Mouse (Mus musculus): ENCODE measurements around the gene Cd81. TPM values are rescaled to one million over a fixed set of nuclear protein-coding genes. Genes with fewer than 3 reads are reported as not detected.
A peak's percentile ranks its signal among the peaks of the same experiment; 100 is the strongest.

Cd81 gene
- polyA plus RNA-seq, 1 experiment from 2014 or later: 455 TPM

GRCm38 (mm10) chr7:143054612-143054965 is 2.0 kb downstream of the Cd81 start:
- Histone ChIP-seq H3K27ac (no peak overlapping the region), H3K4me1 (replicated peaks; ENCODE audit: control insufficient read depth, insufficient read depth, low read length) (peaks cover 38% of the 10 kb centered on the region)
- 29% methylated on average over 3 of the region's 3 CpGs for WGBS

DNA sequence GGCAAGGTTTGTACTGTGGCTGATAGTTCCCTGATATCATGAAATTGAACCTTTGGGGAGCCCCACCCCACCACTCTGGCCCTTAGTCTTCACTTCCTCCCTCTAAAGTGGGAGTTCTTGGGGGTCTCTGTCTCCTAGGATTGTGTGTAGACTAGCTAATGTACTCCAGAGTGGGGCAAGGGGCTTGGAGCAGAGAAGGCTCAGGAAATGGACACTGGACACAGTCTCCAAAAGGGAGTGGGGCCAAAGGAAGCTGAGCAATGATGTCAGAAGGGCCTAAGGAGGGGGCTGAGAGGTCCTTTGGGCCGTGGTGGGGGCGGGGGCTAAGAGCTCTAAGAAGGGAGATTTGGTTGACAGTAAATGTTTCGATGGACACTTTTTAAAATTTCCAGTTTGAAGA is 2.5 kb downstream of the Cd81 start:
- Histone ChIP-seq H3K36me3 (replicated peaks; ENCODE audit: control insufficient read depth, insufficient read depth) (no peaks in the 10 kb centered on the region), H3K4me2 (replicated peaks) (peak overlapping the region; percentile 64), H3K9me3 (ENCODE audit: control insufficient read depth, low read length) (no peaks in the 10 kb centered on the region), H3K27ac (no peak overlapping the region), H3K27me3 (ENCODE audit: control insufficient read depth, insufficient read depth, low read length) (no peaks in the 10 kb centered on the region), H3K9ac (peak overlapping the region; percentile 97), H3K4me1 (replicated peaks; ENCODE audit: control insufficient read depth, insufficient read depth, low read length) (peaks cover 38% of the 10 kb centered on the region), H3K4me3 (replicated peaks; ENCODE audit: low read length) (peak overlapping the region; percentile 85)
- DNase-seq (ENCODE audit: low spot score) (no peak), ATAC-seq (ENCODE audit: low FRiP score) (no peak)
- 88% methylated on average over 3 of the region's 3 CpGs for WGBS

More at GRCm38 (mm10) chr7:143054612-143054965, 2.0 kb downstream of the Cd81 start:
- H3K4me3 ChIP-seq (replicated peaks; ENCODE audit: low read length): peak overlapping the region; percentile 85
- H3K36me3 ChIP-seq (replicated peaks; ENCODE audit: control insufficient read depth, insufficient read depth): no peaks in the 10 kb centered on the region
- ATAC-seq (ENCODE audit: low FRiP score) (no peak), DNase-seq (ENCODE audit: low spot score) (no peak)
- H3K9ac ChIP-seq: peak overlapping the region; percentile 97
- peak overlapping the region; percentile 64 for H3K4me2 ChIP-seq (replicated peaks)
- H3K27me3 ChIP-seq (ENCODE audit: control insufficient read depth, insufficient read depth, low read length): no peaks in the 10 kb centered on the region
- no peaks in the 10 kb centered on the region for H3K9me3 ChIP-seq (ENCODE audit: control insufficient read depth, low read length)

GRCm38 (mm10) chr7:143055499-143056186 is 3.1 kb downstream of the Cd81 start:
- H3K27ac ChIP-seq: 0 out of 2 replicates have a peak overlapping the region, but pooled peaks have one; percentile 27
- WGBS: 84% methylated on average over 11 of the region's 11 CpGs
- no peak for ATAC-seq (ENCODE audit: low FRiP score)

GRCm38 (mm10) chr7:143057023-143057422 is 4.5 kb downstream of the Cd81 start:
- H3K36me3 ChIP-seq (replicated peaks; ENCODE audit: control insufficient read depth, insufficient read depth): peaks cover 6% of the 10 kb centered on the region
- no peak overlapping the region for H3K4me2 ChIP-seq (replicated peaks)
- peaks cover 36% of the 10 kb centered on the region for H3K4me1 ChIP-seq (replicated peaks; ENCODE audit: control insufficient read depth, insufficient read depth, low read length)
- WGBS: 90% methylated on average over 5 of the region's 5 CpGs
- H3K9me3 ChIP-seq (ENCODE audit: control insufficient read depth, low read length): no peaks in the 10 kb centered on the region
- H3K9ac ChIP-seq: no peak overlapping the region
- no peaks in the 10 kb centered on the region for H3K27me3 ChIP-seq (ENCODE audit: control insufficient read depth, insufficient read depth, low read length)
- DNase-seq (ENCODE audit: low spot score) (no peak), ATAC-seq (ENCODE audit: low FRiP score) (no peak)
- no peak overlapping the region for H3K27ac ChIP-seq
- H3K4me3 ChIP-seq (replicated peaks; ENCODE audit: low read length): no peak overlapping the region

More at GRCm38 (mm10) chr7:143055499-143056186, 3.1 kb downstream of the Cd81 start:
- Histone ChIP-seq H3K27me3 (ENCODE audit: control insufficient read depth, insufficient read depth, low read length) (no peaks in the 10 kb centered on the region), H3K4me2 (replicated peaks) (peak overlapping the region; percentile 64), H3K9me3 (ENCODE audit: control insufficient read depth, low read length) (no peaks in the 10 kb centered on the region), H3K4me1 (replicated peaks; ENCODE audit: control insufficient read depth, insufficient read depth, low read length) (peaks cover 38% of the 10 kb centered on the region), H3K36me3 (replicated peaks; ENCODE audit: control insufficient read depth, insufficient read depth) (no peaks in the 10 kb centered on the region), H3K9ac (peak overlapping the region; percentile 0; the same call in 1 of the 2 replicates), H3K4me3 (replicated peaks; ENCODE audit: low read length) (no peak overlapping the region)
- no peak for DNase-seq (ENCODE audit: low spot score)

GRCm38 (mm10) chr7:143057667-143058220 is 5.2 kb downstream of the Cd81 start:
- H3K27ac ChIP-seq: 0 out of 2 replicates have a peak overlapping the region, but pooled peaks have one; percentile 24
- DNase-seq (ENCODE audit: low spot score): no peak

DNA sequence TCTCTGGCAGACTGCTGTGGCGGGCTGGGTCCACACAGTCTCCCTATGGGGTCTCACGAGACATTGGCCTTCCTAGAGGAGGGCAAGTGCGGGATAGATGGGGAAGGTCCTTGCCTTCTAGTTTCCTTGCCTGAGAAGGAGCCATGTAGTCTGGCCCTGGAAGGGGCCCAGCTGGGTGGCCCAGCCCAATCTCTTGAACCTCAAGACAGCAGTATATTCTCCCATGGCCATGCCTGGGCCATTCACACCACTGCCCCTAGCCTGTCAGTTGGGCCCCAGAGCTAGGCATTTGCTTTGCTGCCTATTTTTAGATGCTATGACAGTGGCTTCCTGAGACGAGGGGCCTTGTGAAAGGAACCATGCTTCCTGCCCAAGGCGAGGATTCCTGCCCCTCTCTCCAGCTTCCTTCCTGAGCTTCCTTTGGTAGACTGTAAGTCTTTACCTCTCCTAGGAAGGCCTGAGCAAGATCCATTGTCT is 5.7 kb downstream of the Cd81 start:
- DNase-seq (ENCODE audit: low spot score): no peak

More at GRCm38 (mm10) chr7:143057667-143058220, 5.2 kb downstream of the Cd81 start:
- H3K27me3 ChIP-seq (ENCODE audit: control insufficient read depth, insufficient read depth, low read length): no peaks in the 10 kb centered on the region
- no peak overlapping the region for H3K9ac ChIP-seq
- no peak for ATAC-seq (ENCODE audit: low FRiP score)
- 85% methylated on average over 9 of the region's 9 CpGs for WGBS
- peaks cover 13% of the 10 kb centered on the region for H3K36me3 ChIP-seq (replicated peaks; ENCODE audit: control insufficient read depth, insufficient read depth)
- H3K9me3 ChIP-seq (ENCODE audit: control insufficient read depth, low read length): no peaks in the 10 kb centered on the region
- H3K4me1 ChIP-seq (replicated peaks; ENCODE audit: control insufficient read depth, insufficient read depth, low read length): peaks cover 32% of the 10 kb centered on the region
- no peak overlapping the region for H3K4me2 ChIP-seq (replicated peaks)
- H3K4me3 ChIP-seq (replicated peaks; ENCODE audit: low read length): no peak overlapping the region

GRCm38 (mm10) chr7:143059202-143059870 is 6.8 kb downstream of the Cd81 start:
- 75% methylated on average over 5 of the region's 5 CpGs for WGBS

More for the DNA sequence above, 5.7 kb downstream of the Cd81 start:
- Histone ChIP-seq H3K4me2 (replicated peaks) (no peak overlapping the region), H3K27me3 (ENCODE audit: control insufficient read depth, insufficient read depth, low read length) (no peaks in the 10 kb centered on the region), H3K4me1 (replicated peaks; ENCODE audit: control insufficient read depth, insufficient read depth, low read length) (peaks cover 32% of the 10 kb centered on the region), H3K27ac (0 out of 2 replicates have a peak overlapping the region, but pooled peaks have one; percentile 24), H3K36me3 (replicated peaks; ENCODE audit: control insufficient read depth, insufficient read depth) (peaks cover 18% of the 10 kb centered on the region), H3K4me3 (replicated peaks; ENCODE audit: low read length) (no peak overlapping the region), H3K9ac (no peak overlapping the region), H3K9me3 (ENCODE audit: control insufficient read depth, low read length) (no peaks in the 10 kb centered on the region)
- no peak for ATAC-seq (ENCODE audit: low FRiP score)
- 80% methylated on average over 5 of the region's 5 CpGs for WGBS

DNA sequence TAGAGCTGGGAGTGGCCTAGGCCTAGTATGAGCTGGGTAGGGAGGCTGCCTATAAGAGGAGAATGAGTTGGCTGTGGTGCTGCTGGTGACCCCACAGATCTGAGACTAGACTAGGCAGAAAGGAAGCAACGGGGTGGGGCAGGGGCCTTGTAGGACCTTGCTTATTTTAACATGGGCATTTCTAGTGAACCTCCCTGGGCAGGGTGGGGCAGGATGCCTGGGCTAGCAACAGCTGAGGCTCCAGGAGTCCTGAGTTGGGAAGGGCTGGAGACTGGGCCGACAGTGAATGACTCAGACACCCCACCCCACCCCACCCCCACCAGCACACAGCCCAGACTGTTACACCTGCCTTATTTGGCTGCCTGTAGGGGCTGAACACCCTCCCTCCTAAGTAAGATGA is 10.2 kb downstream of the Cd81 start:
- 100% methylated on average over 2 of the region's 2 CpGs for WGBS
- peaks cover 63% of the 10 kb centered on the region for H3K36me3 ChIP-seq (replicated peaks; ENCODE audit: control insufficient read depth, insufficient read depth)

More at GRCm38 (mm10) chr7:143059202-143059870, 6.8 kb downstream of the Cd81 start:
- H3K27ac ChIP-seq: peak overlapping the region; percentile 40; the same call in 1 of the 2 replicates
- ATAC-seq (ENCODE audit: low FRiP score) (no peak), DNase-seq (ENCODE audit: low spot score) (no peak)
- H3K4me3 ChIP-seq (replicated peaks; ENCODE audit: low read length): no peak overlapping the region
- peaks cover 29% of the 10 kb centered on the region for H3K36me3 ChIP-seq (replicated peaks; ENCODE audit: control insufficient read depth, insufficient read depth)
- no peak overlapping the region for H3K9ac ChIP-seq
- peaks cover 25% of the 10 kb centered on the region; the same call in 1 of the 2 replicates for H3K4me1 ChIP-seq (replicated peaks; ENCODE audit: control insufficient read depth, insufficient read depth, low read length)
- no peaks in the 10 kb centered on the region for H3K27me3 ChIP-seq (ENCODE audit: control insufficient read depth, insufficient read depth, low read length)
- no peak overlapping the region for H3K4me2 ChIP-seq (replicated peaks)
- H3K9me3 ChIP-seq (ENCODE audit: control insufficient read depth, low read length): no peaks in the 10 kb centered on the region

GRCm38 (mm10) chr7:143064226-143064625 is 11.7 kb downstream of the Cd81 start:
- no peak overlapping the region for H3K9ac ChIP-seq
- H3K36me3 ChIP-seq (replicated peaks; ENCODE audit: control insufficient read depth, insufficient read depth): peaks cover 66% of the 10 kb centered on the region
- peaks cover 11% of the 10 kb centered on the region for H3K4me1 ChIP-seq (replicated peaks; ENCODE audit: control insufficient read depth, insufficient read depth, low read length)
- H3K27ac ChIP-seq: no peak overlapping the region
- ATAC-seq (ENCODE audit: low FRiP score): no peak
- no peaks in the 10 kb centered on the region for H3K9me3 ChIP-seq (ENCODE audit: control insufficient read depth, low read length)
- no peaks in the 10 kb centered on the region for H3K27me3 ChIP-seq (ENCODE audit: control insufficient read depth, insufficient read depth, low read length)
- H3K4me2 ChIP-seq (replicated peaks): no peak overlapping the region
- H3K4me3 ChIP-seq (replicated peaks; ENCODE audit: low read length): no peak overlapping the region
- 19% methylated on average over 6 of the region's 6 CpGs for WGBS
- DNase-seq (ENCODE audit: low spot score): no peak

More for the DNA sequence above, 10.2 kb downstream of the Cd81 start:
- no peak for DNase-seq (ENCODE audit: low spot score)
- H3K9ac ChIP-seq: no peak overlapping the region
- no peaks in the 10 kb centered on the region for H3K27me3 ChIP-seq (ENCODE audit: control insufficient read depth, insufficient read depth, low read length)
- no peak overlapping the region for H3K27ac ChIP-seq
- no peak overlapping the region for H3K4me3 ChIP-seq (replicated peaks; ENCODE audit: low read length)
- H3K4me1 ChIP-seq (replicated peaks; ENCODE audit: control insufficient read depth, insufficient read depth, low read length): peaks cover 6% of the 10 kb centered on the region
- H3K9me3 ChIP-seq (ENCODE audit: control insufficient read depth, low read length): no peaks in the 10 kb centered on the region
- ATAC-seq (ENCODE audit: low FRiP score): no peak
- H3K4me2 ChIP-seq (replicated peaks): no peak overlapping the region
